In genomic region chr1:194985442-194986210, GRCm38 (mm10) we compare ENCODE assay signal across 17 mouse cellular contexts. TPM values are rescaled to one million over a fixed set of nuclear protein-coding genes. Genes with fewer than 3 reads are reported as not detected.
DNase-seq lines count a peak whose midpoint lies in the region; ATAC-seq lines count a peak whose summit lies in the region.
"Had no signal": no experiment of that assay in that cellular context is flagged by ENCODE, and none has a peak within 500 bp of the region (broad histone marks: within the 10 kb centered on the region; RNA-seq: fewer than 3 reads in every experiment).

No protein-coding gene starts in this region.

- H3K9ac ChIP-seq in liver, embryonic 12.5 days, result no peak overlapping the region
- no peak overlapping the region for H3K9ac ChIP-seq in kidney, embryonic 16.5 days (replicated peaks; ENCODE audit: low read length)
- H3K9ac ChIP-seq: embryonic facial prominence, embryonic 15.5 days; forebrain, embryonic 15.5 days; hindbrain, embryonic 14.5 days; limb, embryonic 13.5 days had no signal

- no peaks in the 10 kb centered on the region for H3K9me3 ChIP-seq in liver, embryonic 12.5 days (replicated peaks)
- no peaks in the 10 kb centered on the region for H3K9me3 ChIP-seq in kidney, embryonic 16.5 days (ENCODE audit: low read length)
- H3K9me3 ChIP-seq: embryonic facial prominence, embryonic 15.5 days; forebrain, embryonic 15.5 days; limb, embryonic 13.5 days had no signal

- H3K4me3 ChIP-seq in liver, embryonic 12.5 days, result no peak overlapping the region
- H3K4me3 ChIP-seq in kidney, embryonic 16.5 days (ENCODE audit: low read length), result no peak overlapping the region
- H3K4me3 ChIP-seq: embryonic facial prominence, embryonic 15.5 days; forebrain, embryonic 15.5 days; limb, embryonic 13.5 days; myocyte had no signal

- no peaks in the 10 kb centered on the region for H3K27me3 ChIP-seq in liver, embryonic 12.5 days (replicated peaks)
- no peaks in the 10 kb centered on the region for H3K27me3 ChIP-seq in splenic B cell, adult 2 months (ENCODE audit: control insufficient read depth, insufficient read depth, low read length, poor library complexity, severe bottlenecking)
- no peaks in the 10 kb centered on the region for H3K27me3 ChIP-seq in kidney, embryonic 16.5 days (ENCODE audit: insufficient read depth, low read length)
- H3K27me3 ChIP-seq: embryonic facial prominence, embryonic 15.5 days; forebrain, embryonic 15.5 days; limb, embryonic 13.5 days had no signal

- peak; percentile 40 for DNase-seq in lung, postnatal 25 days (ENCODE audit: low spot score)
- no peak for DNase-seq in lung, postnatal 10 days
- peak; percentile 36 for DNase-seq in splenic B cell, adult 2 months (ENCODE audit: low read depth, low spot score)
- DNase-seq in cerebellum, postnatal 14 days, result no peak
- DNase-seq: adrenal gland, postnatal 14 days; kidney, adult 18-20 months; thymus, adult 2 months had no signal

- WGBS in liver, embryonic 12.5 days (ENCODE audit: insufficient replicate concordance), result 44% methylated on average over 4 of the region's 4 CpGs
- 78% methylated on average over 4 of the region's 4 CpGs for WGBS in kidney, embryonic 16.5 days

- H3K27ac ChIP-seq in liver, embryonic 12.5 days, result peak overlapping the region; percentile 5; the same call in 1 of the 2 replicates
- no peak overlapping the region for H3K27ac ChIP-seq in kidney, embryonic 16.5 days (ENCODE audit: low read length)
- H3K27ac ChIP-seq: embryonic facial prominence, embryonic 15.5 days; forebrain, embryonic 15.5 days; hindbrain, embryonic 14.5 days; limb, embryonic 13.5 days; macrophage had no signal

- no peaks in the 10 kb centered on the region for H3K36me3 ChIP-seq in liver, embryonic 12.5 days
- no peaks in the 10 kb centered on the region for H3K36me3 ChIP-seq in splenic B cell, adult 2 months (ENCODE audit: control insufficient read depth, insufficient read depth, low read length, poor library complexity, severe bottlenecking)
- no peaks in the 10 kb centered on the region for H3K36me3 ChIP-seq in kidney, embryonic 16.5 days (ENCODE audit: insufficient read depth, low read length)
- H3K36me3 ChIP-seq: embryonic facial prominence, embryonic 15.5 days; forebrain, embryonic 15.5 days; limb, embryonic 13.5 days had no signal

- peak; percentile 29 for ATAC-seq in activated CD4-positive, CD25-positive, alpha-beta regulatory T cell, adult 4 months
- ATAC-seq in liver, embryonic 12.5 days, result peak; percentile 64
- no peak for ATAC-seq in kidney, embryonic 16.5 days (ENCODE audit: low FRiP score, low TSS enrichment)
- ATAC-seq: forebrain, embryonic 15.5 days had no signal

- no peak overlapping the region for H3K4me2 ChIP-seq in liver, embryonic 12.5 days
- H3K4me2 ChIP-seq in kidney, embryonic 16.5 days (replicated peaks; ENCODE audit: low read depth, low read length), result no peak overlapping the region
- H3K4me2 ChIP-seq: embryonic facial prominence, embryonic 15.5 days; forebrain, embryonic 15.5 days; heart, embryonic 11.5 days; hindbrain, embryonic 14.5 days; limb, embryonic 13.5 days had no signal

- H3K4me1 ChIP-seq in liver, embryonic 12.5 days, result peaks cover 42% of the 10 kb centered on the region
- no peaks in the 10 kb centered on the region for H3K4me1 ChIP-seq in kidney, embryonic 16.5 days (ENCODE audit: insufficient read depth, low read length)
- H3K4me1 ChIP-seq: embryonic facial prominence, embryonic 15.5 days; forebrain, embryonic 15.5 days; limb, embryonic 13.5 days had no signal

RNA-seq across cellular contexts. Expression of gene Cd34, which starts 47.0 kb away (rescaled TPM):
- under 1 TPM; 0.26 to 0.48 TPM for polyA plus RNA-seq in activated CD4-positive, CD25-positive, alpha-beta regulatory T cell, adult 4 months (2017; shearing (Covaris generic))
- polyA plus RNA-seq in liver, embryonic 12.5 days (2016; fragmentation: Nextera tagmentation; extraction: Ambion mirVana), result 26.6 and 28.3 TPM in 2 replicates
- polyA plus RNA-seq in kidney, embryonic 16.5 days (2015; fragmentation: Nextera tagmentation; extraction: Ambion mirVana), result 106 and 114 TPM in 2 replicates

Comparison
In these comparisons a context has a peak if more than half of its experiments do, and no peak if none do; other contexts are left out.
1. DNase-seq: peak in lung, postnatal 25 days (single experiment) and splenic B cell, adult 2 months (single experiment); none in lung, postnatal 10 days (single experiment) and cerebellum, postnatal 14 days (0 of 2).
2. RNA of gene Cd34, which starts 47.0 kb away (polyA plus RNA-seq): 106 to 114 TPM in kidney, embryonic 16.5 days and 26.6 to 28.3 TPM in liver, embryonic 12.5 days; 0.26 to 0.48 TPM in activated CD4-positive, CD25-positive, alpha-beta regulatory T cell, adult 4 months; every median in the first group is over 10 times any median in the second.